Mouse (Mus musculus) liver, adult 2 months (tissue): ENCODE results near the gene Slc22a23.

Experiments
- CTCF ChIP-seq: fragments of 200-500 bp; IDR thresholded peaks from 2 replicates; pipeline ENCODE4 v1.5.1; 2011; ENCODE audit warnings: low read depth, low read length, control low read depth
- POLR2A ChIP-seq: fragments of 200-500 bp; IDR thresholded peaks from 2 replicates; pipeline ENCODE4 v1.6.1; 2011; ENCODE audit warnings: low read length, control low read depth; ENCODE audit not compliant: insufficient read depth; ENCODE audit errors: extremely low read depth

DNA sequence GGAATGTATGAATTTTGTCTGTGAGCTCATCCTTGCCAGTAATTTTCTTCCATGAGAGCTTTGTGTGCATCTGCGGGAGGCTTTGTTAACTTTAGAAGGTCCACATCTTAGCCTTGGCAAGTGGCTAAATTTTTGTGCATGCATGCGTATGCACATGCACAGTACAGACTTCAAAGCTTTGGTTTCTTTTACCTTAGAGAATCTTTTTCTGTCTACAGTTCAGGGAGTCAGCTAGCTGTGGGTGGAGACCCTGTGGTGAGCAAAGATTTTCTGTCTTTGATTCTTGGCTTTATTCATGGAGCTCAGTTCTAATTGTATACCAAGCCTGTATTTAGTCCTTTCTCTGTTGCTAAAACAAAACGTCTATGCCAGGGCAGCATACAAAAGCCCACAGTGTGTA is 126.2 kb downstream of the Slc22a23 start:
- TF ChIP-seq CTCF = no peak
- no peak for TF ChIP-seq POLR2A
